In genomic region chr7:80370649-80371040, GRCm38 (mm10) we compare ENCODE assay signal across 8 mouse cellular contexts. TPM values are rescaled to one million over a fixed set of nuclear protein-coding genes. Genes with fewer than 3 reads are reported as not detected.
A peak's percentile ranks its signal among the peaks of the same experiment; 100 is the strongest.
DNase-seq lines count a peak whose midpoint lies in the region; ATAC-seq and TF ChIP-seq lines count a peak whose summit lies in the region.

No protein-coding gene starts in this region.

- TF ChIP-seq POLR2A in embryonic fibroblast, embryonic 13.5 days (IDR thresholded peaks at IDR 0.05; ENCODE audit: low read depth, low read length), result peak; percentile 62

- ATAC-seq in heart, embryonic 14.5 days (ENCODE audit: insufficient number of reproducible peaks, insufficient read depth, low FRiP score, low read depth), result peak; percentile 44
- ATAC-seq in liver, embryonic 15.5 days (ENCODE audit: insufficient read depth), result peak; percentile 48
- ATAC-seq in neural tube, embryonic 12.5 days (ENCODE audit: low FRiP score, low read depth), result peak; percentile 70
- ATAC-seq in stomach, postnatal 0 days (ENCODE audit: low FRiP score, low TSS enrichment), result peak; percentile 58

- H3K27me3 ChIP-seq in heart, embryonic 14.5 days (ENCODE audit: control insufficient read depth, insufficient read depth, low read length), result no peaks in the 10 kb centered on the region
- peaks cover 47% of the 10 kb centered on the region for H3K27me3 ChIP-seq in liver, embryonic 15.5 days
- no peaks in the 10 kb centered on the region for H3K27me3 ChIP-seq in neural tube, embryonic 12.5 days (replicated peaks)
- H3K27me3 ChIP-seq in stomach, postnatal 0 days (ENCODE audit: control insufficient read depth, insufficient read depth, low read length), result no peaks in the 10 kb centered on the region

- H3K9me3 ChIP-seq in heart, embryonic 14.5 days (ENCODE audit: control insufficient read depth, low read length), result no peaks in the 10 kb centered on the region
- H3K9me3 ChIP-seq in liver, embryonic 15.5 days (replicated peaks), result no peaks in the 10 kb centered on the region
- no peaks in the 10 kb centered on the region for H3K9me3 ChIP-seq in neural tube, embryonic 12.5 days
- no peaks in the 10 kb centered on the region for H3K9me3 ChIP-seq in stomach, postnatal 0 days (ENCODE audit: control insufficient read depth, low read length)

- peak overlapping the region; percentile 76 for H3K4me2 ChIP-seq in heart, embryonic 14.5 days (ENCODE audit: low read length)
- H3K4me2 ChIP-seq in liver, embryonic 15.5 days, result peak overlapping the region; percentile 89
- H3K4me2 ChIP-seq in neural tube, embryonic 12.5 days (replicated peaks), result peak overlapping the region; percentile 80
- peak overlapping the region; percentile 85 for H3K4me2 ChIP-seq in stomach, postnatal 0 days (replicated peaks; ENCODE audit: low read depth)

- H3K27ac ChIP-seq in embryonic fibroblast, embryonic 13.5 days (ENCODE audit: insufficient read depth, low read length), result peak overlapping the region; percentile 72
- peak overlapping the region; percentile 64 to 84 for H3K27ac ChIP-seq in heart, embryonic 14.5 days (replicated peaks in 1 of 2; ENCODE audit: control insufficient read depth in 1 of 2, insufficient read depth in 1 of 2, low read depth in 2 of 2, low read length in 2 of 2)
- H3K27ac ChIP-seq in liver, embryonic 15.5 days (replicated peaks), result peak overlapping the region; percentile 70
- H3K27ac ChIP-seq in neural tube, embryonic 12.5 days, result peak overlapping the region; percentile 62
- H3K27ac ChIP-seq in stomach, postnatal 0 days (replicated peaks), result peak overlapping the region; percentile 87

- TF ChIP-seq CTCF in embryonic fibroblast, embryonic 13.5 days (IDR thresholded peaks at IDR 0.05; ENCODE audit: borderline replicate concordance, insufficient read depth, low read length), result no peak
- TF ChIP-seq CTCF in stomach, postnatal 0 days (IDR thresholded peaks at IDR 0.05; ENCODE audit: low read depth), result no peak

- peaks cover 5% of the 10 kb centered on the region for H3K4me1 ChIP-seq in embryonic fibroblast, embryonic 13.5 days (ENCODE audit: control insufficient read depth, insufficient read depth, low read length)
- peaks cover 12 to 20% of the 10 kb centered on the region in 2 experiments for H3K4me1 ChIP-seq in heart, embryonic 14.5 days (ENCODE audit: control insufficient read depth in 2 of 2, insufficient read depth in 2 of 2, low read length in 2 of 2)
- H3K4me1 ChIP-seq in liver, embryonic 15.5 days (replicated peaks), result peaks cover 24% of the 10 kb centered on the region
- H3K4me1 ChIP-seq in neural tube, embryonic 12.5 days, result peaks cover 14% of the 10 kb centered on the region
- H3K4me1 ChIP-seq in stomach, postnatal 0 days (replicated peaks; ENCODE audit: control insufficient read depth, insufficient read depth), result no peaks in the 10 kb centered on the region

- H3K36me3 ChIP-seq in heart, embryonic 14.5 days (ENCODE audit: control insufficient read depth, insufficient read depth, low read length), result peaks cover 30% of the 10 kb centered on the region
- H3K36me3 ChIP-seq in liver, embryonic 15.5 days (replicated peaks), result peaks cover 16% of the 10 kb centered on the region
- H3K36me3 ChIP-seq in neural tube, embryonic 12.5 days, result peaks cover 30% of the 10 kb centered on the region
- H3K36me3 ChIP-seq in stomach, postnatal 0 days (ENCODE audit: control insufficient read depth, insufficient read depth, low read length), result peaks cover 17% of the 10 kb centered on the region; the same call in 1 of the 2 replicates

- TF ChIP-seq EP300 in stomach, postnatal 0 days (optimal IDR thresholded peaks at IDR 0.05), result no peak

- DNase-seq in A20 (ENCODE audit: low read depth, low spot score), result peak; percentile 81
- peak; percentile 80 for DNase-seq in adrenal gland, postnatal 25 days
- peak; percentile 85 for DNase-seq in kidney, postnatal 14 days
- DNase-seq in stomach, postnatal 0 days (ENCODE audit: low spot score), result peak; percentile 76

- H3K4me3 ChIP-seq in embryonic fibroblast, embryonic 13.5 days (ENCODE audit: insufficient read depth, low read length), result peak overlapping the region; percentile 64
- H3K4me3 ChIP-seq in heart, embryonic 14.5 days (ENCODE audit: control insufficient read depth in 1 of 2, insufficient read depth in 1 of 2, low read depth in 1 of 2, low read length in 2 of 2), result peak overlapping the region; percentile 70 to 89
- peak overlapping the region; percentile 69 for H3K4me3 ChIP-seq in liver, embryonic 15.5 days (replicated peaks)
- peak overlapping the region; percentile 90 for H3K4me3 ChIP-seq in neural tube, embryonic 12.5 days
- H3K4me3 ChIP-seq in stomach, postnatal 0 days (ENCODE audit: low read depth, low read length), result peak overlapping the region; percentile 84

- H3K9ac ChIP-seq in heart, embryonic 14.5 days (ENCODE audit: low read length), result peak overlapping the region; percentile 82
- H3K9ac ChIP-seq in liver, embryonic 15.5 days, result peak overlapping the region; percentile 60
- H3K9ac ChIP-seq in neural tube, embryonic 12.5 days, result peak overlapping the region; percentile 88
- H3K9ac ChIP-seq in stomach, postnatal 0 days (ENCODE audit: low read length), result peak overlapping the region; percentile 86

- WGBS in heart, embryonic 14.5 days, result under 1% methylated on average over 31 of the region's 31 CpGs
- WGBS in liver, embryonic 15.5 days (ENCODE audit: insufficient replicate concordance), result under 1% methylated on average over 31 of the region's 31 CpGs
- WGBS in neural tube, embryonic 12.5 days, result under 1% methylated on average over 30 of the region's 31 CpGs
- under 1% methylated on average over 31 of the region's 31 CpGs for WGBS in stomach, postnatal 0 days

RNA-seq across cellular contexts. Expression of gene Man2a2, which starts 0.5 kb away (rescaled TPM):
- 92.6 and 109 TPM in 2 replicates for total RNA-seq in adrenal gland, postnatal 25 days (2021)
- polyA plus RNA-seq in embryonic fibroblast, embryonic 13.5 days (2011; ENCODE audit: insufficient read length, low read depth, missing spikeins), result 47.6 and 55.1 TPM in 2 replicates
- polyA plus RNA-seq in heart, embryonic 14.5 days (2014; fragmentation: Nextera tagmentation; extraction: Ambion mirVana), result 15.9 and 19.5 TPM in 2 replicates
- polyA plus RNA-seq in liver, embryonic 15.5 days (2015; fragmentation: Nextera tagmentation; extraction: Ambion mirVana), result 2.5 and 3.6 TPM in 2 replicates
- polyA plus RNA-seq in neural tube, embryonic 12.5 days (2016; fragmentation: Nextera tagmentation; extraction: Ambion mirVana), result 25.0 and 25.5 TPM in 2 replicates
- polyA plus RNA-seq in stomach, postnatal 0 days (2015; fragmentation: Nextera tagmentation; extraction: Ambion mirVana), result 3.6 and 5.3 TPM in 2 replicates

RNA-seq across cellular contexts. Expression of gene Fes, which starts 17.1 kb away (rescaled TPM):
- total RNA-seq in adrenal gland, postnatal 25 days (2021), result 10.0 and 12.0 TPM in 2 replicates
- polyA plus RNA-seq in embryonic fibroblast, embryonic 13.5 days (2011; ENCODE audit: insufficient read length, low read depth, missing spikeins), result 7.5 and 7.9 TPM in 2 replicates
- polyA plus RNA-seq in heart, embryonic 14.5 days (2014; fragmentation: Nextera tagmentation; extraction: Ambion mirVana), result 12.3 and 13.5 TPM in 2 replicates
- 16.6 and 19.2 TPM in 2 replicates for polyA plus RNA-seq in liver, embryonic 15.5 days (2015; fragmentation: Nextera tagmentation; extraction: Ambion mirVana)
- 7.7 and 9.0 TPM in 2 replicates for polyA plus RNA-seq in neural tube, embryonic 12.5 days (2016; fragmentation: Nextera tagmentation; extraction: Ambion mirVana)
- 6.2 TPM in 2 replicates for polyA plus RNA-seq in stomach, postnatal 0 days (2015; fragmentation: Nextera tagmentation; extraction: Ambion mirVana)

RNA-seq across cellular contexts. Expression of gene Hddc3, which starts 27.7 kb away (rescaled TPM):
- total RNA-seq in adrenal gland, postnatal 25 days (2021), result 32.8 and 37.9 TPM in 2 replicates
- polyA plus RNA-seq in embryonic fibroblast, embryonic 13.5 days (2011; ENCODE audit: insufficient read length, low read depth, missing spikeins), result 12.2 and 15.4 TPM in 2 replicates
- 18.2 and 23.1 TPM in 2 replicates for polyA plus RNA-seq in heart, embryonic 14.5 days (2014; fragmentation: Nextera tagmentation; extraction: Ambion mirVana)
- 3.1 and 3.5 TPM in 2 replicates for polyA plus RNA-seq in liver, embryonic 15.5 days (2015; fragmentation: Nextera tagmentation; extraction: Ambion mirVana)
- 20.6 and 21.1 TPM in 2 replicates for polyA plus RNA-seq in neural tube, embryonic 12.5 days (2016; fragmentation: Nextera tagmentation; extraction: Ambion mirVana)
- polyA plus RNA-seq in stomach, postnatal 0 days (2015; fragmentation: Nextera tagmentation; extraction: Ambion mirVana), result 8.6 and 10.4 TPM in 2 replicates

RNA-seq across cellular contexts. Expression of gene Unc45a, which starts 29.8 kb away (rescaled TPM):
- 47.0 and 49.5 TPM in 2 replicates for total RNA-seq in adrenal gland, postnatal 25 days (2021)
- 34.4 and 46.6 TPM in 2 replicates for polyA plus RNA-seq in embryonic fibroblast, embryonic 13.5 days (2011; ENCODE audit: insufficient read length, low read depth, missing spikeins)
- polyA plus RNA-seq in heart, embryonic 14.5 days (2014; fragmentation: Nextera tagmentation; extraction: Ambion mirVana), result 11.2 and 12.0 TPM in 2 replicates
- 8.9 and 9.4 TPM in 2 replicates for polyA plus RNA-seq in liver, embryonic 15.5 days (2015; fragmentation: Nextera tagmentation; extraction: Ambion mirVana)
- polyA plus RNA-seq in neural tube, embryonic 12.5 days (2016; fragmentation: Nextera tagmentation; extraction: Ambion mirVana), result 55.8 and 59.9 TPM in 2 replicates
- 30.7 and 34.5 TPM in 2 replicates for polyA plus RNA-seq in stomach, postnatal 0 days (2015; fragmentation: Nextera tagmentation; extraction: Ambion mirVana)

RNA-seq across cellular contexts. Expression of gene Furin, which starts 34.6 kb away (rescaled TPM):
- total RNA-seq in adrenal gland, postnatal 25 days (2021), result 157 and 167 TPM in 2 replicates
- polyA plus RNA-seq in embryonic fibroblast, embryonic 13.5 days (2011; ENCODE audit: insufficient read length, low read depth, missing spikeins), result 71.5 and 83.7 TPM in 2 replicates
- 17.9 and 25.2 TPM in 2 replicates for polyA plus RNA-seq in heart, embryonic 14.5 days (2014; fragmentation: Nextera tagmentation; extraction: Ambion mirVana)
- 8.0 and 9.8 TPM in 2 replicates for polyA plus RNA-seq in liver, embryonic 15.5 days (2015; fragmentation: Nextera tagmentation; extraction: Ambion mirVana)
- 6.3 and 6.5 TPM in 2 replicates for polyA plus RNA-seq in neural tube, embryonic 12.5 days (2016; fragmentation: Nextera tagmentation; extraction: Ambion mirVana)
- 17.6 and 20.8 TPM in 2 replicates for polyA plus RNA-seq in stomach, postnatal 0 days (2015; fragmentation: Nextera tagmentation; extraction: Ambion mirVana)

Comparison
In these comparisons a context has a peak if more than half of its experiments do, and no peak if none do; other contexts are left out.
1. Peak in every context shown above with its lines: DNase-seq, ATAC-seq, H3K4me3 ChIP-seq and H3K27ac ChIP-seq.